ENCODE assay signal across 14 mouse cellular contexts in the genomic region with DNA sequence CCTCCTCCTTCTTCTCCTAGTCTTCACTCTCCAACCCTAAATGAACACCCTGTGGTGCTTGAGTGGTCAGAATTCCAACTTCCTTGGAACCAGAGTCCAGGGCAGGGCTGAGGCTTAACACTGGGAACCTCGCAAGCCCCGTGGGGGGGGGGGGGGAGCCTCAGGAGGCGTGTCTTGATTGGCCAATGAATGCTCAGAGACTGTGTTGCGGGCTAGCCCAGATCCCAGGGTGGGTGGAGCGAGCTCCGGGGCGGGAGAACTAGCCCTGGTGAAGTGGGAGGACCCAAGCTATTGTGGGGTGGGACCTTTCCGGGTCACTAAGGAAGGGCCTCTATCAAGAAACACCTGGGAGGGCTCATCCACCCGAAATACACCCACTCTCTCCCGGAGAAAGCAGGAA. TPM values are rescaled to one million over a fixed set of nuclear protein-coding genes. Genes with fewer than 3 reads are reported as not detected.
DNase-seq lines count a peak whose midpoint lies in the region; ATAC-seq and TF ChIP-seq lines count a peak whose summit lies in the region.
"Had no signal": no experiment of that assay in that cellular context is flagged by ENCODE, and none has a peak within 500 bp of the region (broad histone marks: within the 10 kb centered on the region; RNA-seq: fewer than 3 reads in every experiment).

No protein-coding gene starts in this region.

- H3K9me3 ChIP-seq in kidney, embryonic 15.5 days (replicated peaks): no peaks in the 10 kb centered on the region
- H3K9me3 ChIP-seq in liver, embryonic 14.5 days (ENCODE audit: control insufficient read depth, low read length): no peaks in the 10 kb centered on the region

- no peaks in the 10 kb centered on the region for H3K27me3 ChIP-seq in kidney, embryonic 15.5 days
- no peaks in the 10 kb centered on the region for H3K27me3 ChIP-seq in liver, embryonic 14.5 days (ENCODE audit: control insufficient read depth, insufficient read depth, low read length)

- H3K27ac ChIP-seq in kidney, embryonic 15.5 days: no peak overlapping the region
- H3K27ac ChIP-seq in liver, embryonic 14.5 days: no peak overlapping the region
- H3K27ac ChIP-seq: hindbrain, postnatal 0 days had no signal

- 26% methylated on average over 10 of the region's 10 CpGs for WGBS in kidney, embryonic 15.5 days
- 22% methylated on average over 10 of the region's 10 CpGs for WGBS in liver, embryonic 14.5 days (ENCODE audit: insufficient replicate concordance)

- no peak overlapping the region for H3K4me3 ChIP-seq in kidney, embryonic 15.5 days (replicated peaks)
- H3K4me3 ChIP-seq in liver, embryonic 14.5 days (ENCODE audit: insufficient read depth in 1 of 2, low read depth in 2 of 2, low read length in 2 of 2): no peak overlapping the region

- H3K9ac ChIP-seq in kidney, embryonic 15.5 days: no peak overlapping the region
- no peak overlapping the region for H3K9ac ChIP-seq in liver, embryonic 14.5 days (replicated peaks)

- H3K36me3 ChIP-seq in kidney, embryonic 15.5 days: no peaks in the 10 kb centered on the region
- H3K36me3 ChIP-seq in liver, embryonic 14.5 days (replicated peaks; ENCODE audit: control insufficient read depth, insufficient read depth, low read depth): no peaks in the 10 kb centered on the region

- H3K4me1 ChIP-seq in kidney, embryonic 15.5 days: peaks cover 19% of the 10 kb centered on the region; the same call in 1 of the 2 replicates
- H3K4me1 ChIP-seq in liver, embryonic 14.5 days (replicated peaks; ENCODE audit: control insufficient read depth in 2 of 2, insufficient read depth in 2 of 2, low read length in 1 of 2): peaks cover 0 to 3% of the 10 kb centered on the region in 2 experiments; a peak in 1 of 4 replicates

- TF ChIP-seq EP300 in liver, embryonic 14.5 days (IDR thresholded peaks at IDR 0.05; ENCODE audit: low read depth): no peak

- ATAC-seq in kidney, embryonic 15.5 days (replicated peaks; ENCODE audit: low FRiP score): peak; percentile 52; the same call in 1 of the 2 replicates
- peak; percentile 22; the same call in 1 of the 2 replicates for ATAC-seq in liver, embryonic 14.5 days (ENCODE audit: insufficient read depth)
- no peak for ATAC-seq in erythroblast, adult 5-6 weeks (replicated peaks; ENCODE audit: low FRiP score, poor library complexity, severe bottlenecking)
- ATAC-seq: hindbrain, postnatal 0 days had no signal

- no peak for TF ChIP-seq CTCF in liver, embryonic 14.5 days (IDR thresholded peaks at IDR 0.05; ENCODE audit: low read depth)

- H3K4me2 ChIP-seq in kidney, embryonic 15.5 days: 0 out of 2 replicates have a peak overlapping the region, but pooled peaks have one; percentile 34
- no peak overlapping the region for H3K4me2 ChIP-seq in liver, embryonic 14.5 days (ENCODE audit: low read depth)

- peak; percentile 15 for DNase-seq in lung, postnatal 36 days
- no peak for DNase-seq in lung, postnatal 4 days
- DNase-seq in liver, embryonic 14.5 days (ENCODE audit: low read depth in 3 of 3, low spot score in 3 of 3): no peak
- DNase-seq in left cerebral cortex, adult 8-10 months (ENCODE audit: low spot score in 2 of 2): no peak
- no peak for DNase-seq in layer of hippocampus, adult 8-10 months (ENCODE audit: low spot score in 2 of 2)
- DNase-seq in adrenal gland, adult 8-10 months: no peak
- DNase-seq: adrenal gland, postnatal 25 days; B cell, adult 2 months; cerebellum, adult 11-12 months; gastrocnemius, postnatal 25 days had no signal

RNA-seq across cellular contexts. Expression of gene Slc22a18, which starts 1.3 kb away (rescaled TPM):
- 4.1 and 4.5 TPM in 2 replicates for polyA plus RNA-seq in kidney, embryonic 15.5 days (2015; fragmentation: Nextera tagmentation; extraction: Ambion mirVana)
- polyA plus RNA-seq in liver, embryonic 14.5 days (2012; rRNA removed): 7.2 and 13.2 TPM in 2 replicates
- 9.4 and 9.8 TPM in 2 replicates for polyA plus RNA-seq in liver, embryonic 14.5 days (2014; fragmentation: Nextera tagmentation; extraction: Ambion mirVana)
- 1 to 10 TPM in 3 of 4 experiments, under 1 TPM in 1; 0.78 to 1.8 (median 1.2) TPM for total RNA-seq in left cerebral cortex, adult 8-10 months (2022)
- not detected in 2 replicates for total RNA-seq in erythroblast, adult 5-6 weeks (2015; ENCODE audit: low replicate concordance)
- not detected in 2 replicates for total RNA-seq in erythroblast, adult 5-6 weeks (2017; ENCODE audit: low replicate concordance)
- total RNA-seq in layer of hippocampus, adult 8-10 months (2022): 1 to 10 TPM in 2 of 4 experiments, under 1 TPM in 1, not detected in 1; 0.66 to 1.4 (median 1.4) TPM
- 1 to 10 TPM; 2.7 to 5.5 (median 3.6) TPM for total RNA-seq in adrenal gland, adult 8-10 months (2022)

RNA-seq across cellular contexts. Expression of gene Cdkn1c, which starts 14.0 kb away (rescaled TPM):
- 844 and 965 TPM in 2 replicates for polyA plus RNA-seq in kidney, embryonic 15.5 days (2015; fragmentation: Nextera tagmentation; extraction: Ambion mirVana)
- 48.5 and 71.0 TPM in 2 replicates for polyA plus RNA-seq in liver, embryonic 14.5 days (2012; rRNA removed)
- 161 and 167 TPM in 2 replicates for polyA plus RNA-seq in liver, embryonic 14.5 days (2014; fragmentation: Nextera tagmentation; extraction: Ambion mirVana)
- 10 to 100 TPM; 16.4 to 17.3 (median 16.9) TPM for total RNA-seq in left cerebral cortex, adult 8-10 months (2022)
- not detected in 2 replicates for total RNA-seq in erythroblast, adult 5-6 weeks (2015; ENCODE audit: low replicate concordance)
- 0.09 TPM in 1 of 2 replicates, not detected in the other for total RNA-seq in erythroblast, adult 5-6 weeks (2017; ENCODE audit: low replicate concordance)
- total RNA-seq in layer of hippocampus, adult 8-10 months (2022): 1 to 10 TPM; 4.4 to 9.9 (median 7.0) TPM
- 1,000 to 10,000 TPM in 1 of 4 experiments, 100 to 1,000 TPM in 3; 211 to 1,262 (median 590) TPM for total RNA-seq in adrenal gland, adult 8-10 months (2022)

RNA-seq across cellular contexts. Expression of gene Phlda2, which starts 28.1 kb away (rescaled TPM):
- 8.4 and 10.8 TPM in 2 replicates for polyA plus RNA-seq in kidney, embryonic 15.5 days (2015; fragmentation: Nextera tagmentation; extraction: Ambion mirVana)
- 18.2 and 31.2 TPM in 2 replicates for polyA plus RNA-seq in liver, embryonic 14.5 days (2012; rRNA removed)
- polyA plus RNA-seq in liver, embryonic 14.5 days (2014; fragmentation: Nextera tagmentation; extraction: Ambion mirVana): 19.3 and 23.2 TPM in 2 replicates
- total RNA-seq in left cerebral cortex, adult 8-10 months (2022): not detected
- total RNA-seq in erythroblast, adult 5-6 weeks (2015; ENCODE audit: low replicate concordance): not detected in 2 replicates
- total RNA-seq in erythroblast, adult 5-6 weeks (2017; ENCODE audit: low replicate concordance): not detected in 2 replicates
- under 1 TPM in 1 of 4 experiments, not detected in 3; 0.66 TPM for total RNA-seq in layer of hippocampus, adult 8-10 months (2022)
- 1 to 10 TPM in 2 of 4 experiments, under 1 TPM in 2; 0.49 to 5.2 (median 2.2) TPM for total RNA-seq in adrenal gland, adult 8-10 months (2022)
- total RNA-seq: gastrocnemius, postnatal 25 days; left cerebral cortex, postnatal 14 days had no signal

Comparison
In these comparisons a context has a peak if more than half of its experiments do, and no peak if none do; other contexts are left out.
1. RNA of gene Cdkn1c, which starts 14.0 kb away (total RNA-seq): 211 to 1,262 TPM in adrenal gland, adult 8-10 months; 16.4 to 17.3 TPM in left cerebral cortex, adult 8-10 months, 4.4 to 9.9 TPM in layer of hippocampus, adult 8-10 months and 0.09 TPM in erythroblast, adult 5-6 weeks; every median in the first group is over 10 times any median in the second.